16 mouse cellular contexts compared by ENCODE assay signal in the genomic region with DNA sequence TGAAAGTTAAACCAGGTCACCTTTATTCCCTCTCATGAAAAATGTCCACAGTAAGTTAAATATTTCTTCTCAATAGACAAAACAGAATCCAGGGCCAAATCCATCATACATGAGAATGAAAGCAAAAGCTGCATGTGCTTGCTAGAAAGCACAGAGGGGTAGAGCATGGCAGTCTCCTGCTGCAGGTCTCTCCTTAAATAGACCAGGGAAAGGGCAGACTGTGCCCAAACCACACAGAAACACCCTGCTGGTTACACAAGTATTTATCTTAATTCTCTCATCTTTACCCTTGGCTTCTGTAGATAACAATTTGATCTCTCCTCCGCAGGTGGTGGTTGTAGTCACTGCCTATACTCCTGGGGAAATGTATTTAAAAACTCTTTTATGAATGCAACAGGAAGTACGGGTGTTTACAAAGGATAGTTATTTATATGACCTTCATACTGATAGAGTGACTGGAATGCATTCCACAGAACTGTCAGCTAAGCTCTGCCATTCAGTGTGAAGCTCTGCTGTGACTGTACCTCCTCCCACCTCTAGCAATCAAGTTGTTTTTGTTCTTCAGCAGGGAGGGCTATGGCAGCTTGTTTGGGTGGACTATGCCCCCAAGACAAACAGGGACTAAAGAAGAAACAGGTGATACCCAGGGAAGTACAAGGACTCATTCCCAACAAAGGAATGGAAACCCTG.
"Had no signal": no experiment of that assay in that cellular context is flagged by ENCODE, and none has a peak within 500 bp of the region (broad histone marks: within the 10 kb centered on the region; RNA-seq: fewer than 3 reads in every experiment).

No protein-coding gene starts in this region.

- H3K27ac ChIP-seq: limb, embryonic 15.5 days; liver, embryonic 12.5 days; midbrain, embryonic 10.5 days; midbrain, embryonic 15.5 days; neural tube, embryonic 13.5 days had no signal

- DNase-seq: kidney, postnatal 36 days; layer of hippocampus, adult 9-11 months; layer of hippocampus, postnatal 36 days; lung, embryonic 14.5 days; lung, postnatal 10 days; lung, postnatal 4 days; retina, postnatal 1 day; right cerebral cortex, postnatal 4 days; spleen, adult 18-20 months; thymus, adult 18-20 months; thymus, postnatal 14 days had no signal

- H3K36me3 ChIP-seq: limb, embryonic 15.5 days; liver, embryonic 12.5 days; midbrain, embryonic 10.5 days; midbrain, embryonic 15.5 days; neural tube, embryonic 13.5 days had no signal

- H3K9ac ChIP-seq: limb, embryonic 15.5 days; liver, embryonic 12.5 days; lung, embryonic 14.5 days; midbrain, embryonic 15.5 days; neural tube, embryonic 13.5 days had no signal

- ATAC-seq: liver, embryonic 12.5 days; midbrain, embryonic 15.5 days had no signal

- H3K4me1 ChIP-seq: limb, embryonic 15.5 days; liver, embryonic 12.5 days; midbrain, embryonic 10.5 days; midbrain, embryonic 15.5 days; neural tube, embryonic 13.5 days had no signal

- H3K4me3 ChIP-seq: limb, embryonic 15.5 days; liver, embryonic 12.5 days; midbrain, embryonic 10.5 days; midbrain, embryonic 15.5 days; neural tube, embryonic 13.5 days had no signal

- H3K4me2 ChIP-seq: limb, embryonic 15.5 days; liver, embryonic 12.5 days; lung, embryonic 14.5 days; midbrain, embryonic 15.5 days; neural tube, embryonic 13.5 days had no signal

- H3K9me3 ChIP-seq: limb, embryonic 15.5 days; liver, embryonic 12.5 days; midbrain, embryonic 10.5 days; midbrain, embryonic 15.5 days; neural tube, embryonic 13.5 days had no signal

- H3K27me3 ChIP-seq: limb, embryonic 15.5 days; liver, embryonic 12.5 days; midbrain, embryonic 15.5 days; neural tube, embryonic 13.5 days had no signal
